Mouse (Mus musculus) kidney, embryonic 16.5 days (tissue): ENCODE results near the gene Mok. TPM values are rescaled to one million over a fixed set of nuclear protein-coding genes. Genes with fewer than 3 reads are reported as not detected.
"Not testable (repeated sequence)": the region's sequence is repeated elsewhere in the genome, so short reads cannot be mapped to it uniquely, and the experiment has no call there.

Experiments
- ATAC-seq: fragments of 200-750 bp; cut with Nextera tagmentation; 2 replicates; pipeline ENCODE4 v1.8.0; 2017; ENCODE audit warnings: moderate TSS enrichment; ENCODE audit not compliant: low FRiP score, low TSS enrichment
- H3K27ac ChIP-seq: fragments of 300-500 bp; sonication (generic); 2 replicates; pipeline ENCODE4 v1.5.1; 2014; ENCODE audit warnings: low read length
- H3K27me3 ChIP-seq: fragments of 300-500 bp; sonication (generic); 2 replicates; pipeline ENCODE4 v1.6.1; 2014; ENCODE audit warnings: low read length, control low read depth, mixed read lengths; ENCODE audit not compliant: insufficient read depth
- H3K36me3 ChIP-seq: fragments of 300-500 bp; sonication (generic); 2 replicates; pipeline ENCODE4 v1.6.1; 2014; ENCODE audit warnings: low read length, control low read depth, mixed read lengths; ENCODE audit not compliant: insufficient read depth
- H3K4me1 ChIP-seq: fragments of 300-500 bp; sonication (generic); 2 replicates; pipeline ENCODE4 v1.6.1; 2014; ENCODE audit warnings: low read length, control low read depth, mixed read lengths; ENCODE audit not compliant: insufficient read depth
- H3K4me2 ChIP-seq: fragments of 300-500 bp; sonication (generic); replicated peaks from 2 replicates; pipeline ENCODE4 v1.6.1; 2014; ENCODE audit warnings: low read depth, low read length
- H3K4me3 ChIP-seq: fragments of 300-500 bp; sonication (generic); 2 replicates; pipeline ENCODE4 v1.5.1; 2014; ENCODE audit warnings: mild to moderate bottlenecking, low read length
- H3K9ac ChIP-seq: fragments of 300-500 bp; sonication (generic); replicated peaks from 2 replicates; pipeline ENCODE4 v1.6.1; 2014; ENCODE audit warnings: low read length
- H3K9me3 ChIP-seq: fragments of 300-500 bp; sonication (generic); 2 replicates; pipeline ENCODE4 v1.6.1; 2016; ENCODE audit warnings: low read length, control low read depth
- WGBS: fragments of 180-500 bp; shearing (Covaris S2); extraction: QIAGEN DNeasy Blood & Tissue Kit; methylation state at CpG from one replicate; pipeline ENCODE4 v1.1.7; 2014; 5-methylcytosine and 5-hydroxymethylcytosine counted together
- polyA plus RNA-seq: library from polyadenylated mRNA; unstranded; fragments of >200 nt; fragmentation: Nextera tagmentation; extraction: Ambion mirVana; gene quantifications from 2 replicates; pipeline ENCODE4 v1.2.1, GENCODE M21; 2015

Gene Mok
- polyA plus RNA-seq, 1 experiment from 2014 or later, result 7.2 TPM

- no peaks in the 10 kb centered on the region for H3K27me3 ChIP-seq
- no peaks in the 10 kb centered on the region for H3K4me1 ChIP-seq
- H3K27ac ChIP-seq, result no peak overlapping the region
- H3K9ac ChIP-seq, result no peak overlapping the region
- no peak for ATAC-seq
- H3K36me3 ChIP-seq, result peaks cover 39% of the 10 kb centered on the region
- H3K4me3 ChIP-seq, result no peak overlapping the region
- no peak overlapping the region for H3K4me2 ChIP-seq
- WGBS, result 83% methylated on average over 10 of the region's 10 CpGs
- H3K9me3 ChIP-seq, result no peaks in the 10 kb centered on the region
These were observed 25.2 kb upstream of the Mok start for GRCm38 (mm10) chr12:110865989-110866388.

GRCm38 (mm10) chr12:110865571-110865970, 24.8 kb upstream of the Mok start:
- Histone ChIP-seq H3K4me1 (no peaks in the 10 kb centered on the region), H3K9ac (no peak overlapping the region), H3K27ac (no peak overlapping the region), H3K4me2 (no peak overlapping the region), H3K4me3 (no peak overlapping the region), H3K9me3 (no peaks in the 10 kb centered on the region), H3K27me3 (no peaks in the 10 kb centered on the region), H3K36me3 (peaks cover 37% of the 10 kb centered on the region)
- no peak for ATAC-seq
- 90% methylated on average over 5 of the region's 6 CpGs for WGBS

DNA sequence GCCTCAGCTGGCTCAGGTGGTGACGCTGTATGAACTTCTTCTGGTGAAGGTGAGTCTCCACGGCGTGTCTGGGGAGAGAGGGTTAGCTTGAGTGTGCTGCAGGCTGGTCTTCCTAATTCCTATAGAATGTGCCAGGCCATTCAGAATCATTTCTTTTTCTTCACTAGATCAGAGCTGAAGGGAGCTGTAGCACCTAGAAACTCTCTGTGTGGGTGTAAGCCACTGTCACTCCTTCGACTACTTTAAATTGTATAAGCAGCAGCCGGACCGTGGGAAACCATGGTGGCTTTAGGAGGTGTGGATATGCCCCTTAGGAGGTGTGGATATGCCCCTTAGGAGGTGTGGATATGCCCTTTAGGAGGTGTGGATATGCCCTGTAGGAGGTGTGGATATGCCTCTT, 23.3 kb upstream of the Mok start:
- Histone ChIP-seq H3K9me3 (no peaks in the 10 kb centered on the region), H3K36me3 (peaks cover 41% of the 10 kb centered on the region), H3K27me3 (no peaks in the 10 kb centered on the region), H3K4me1 (no peaks in the 10 kb centered on the region), H3K4me3 (no peak overlapping the region), H3K4me2 (no peak overlapping the region), H3K27ac (no peak overlapping the region), H3K9ac (no peak overlapping the region)
- ATAC-seq, result no peak
- 91% methylated on average over 6 of the region's 6 CpGs for WGBS

DNA sequence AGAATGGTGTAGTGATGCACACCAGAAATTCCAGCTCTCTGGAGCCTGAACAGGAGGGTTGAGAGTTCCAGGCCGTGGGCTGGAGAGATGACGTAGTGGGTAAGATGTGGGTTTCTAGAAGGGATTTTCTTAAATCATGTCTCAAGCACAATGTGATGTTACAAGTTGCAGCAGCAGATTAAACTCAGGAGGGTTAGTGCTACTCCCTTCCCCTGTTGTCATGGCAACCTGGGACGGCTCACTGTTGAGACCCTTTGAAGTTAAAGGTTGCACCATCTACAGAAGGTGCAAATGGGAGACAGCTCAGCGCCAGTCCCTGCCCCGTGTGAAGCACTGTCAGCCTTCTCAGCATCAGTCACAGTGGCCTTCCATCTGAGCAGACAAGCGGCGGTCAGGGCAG, 20.5 kb upstream of the Mok start:
- 43% methylated on average over 7 of the region's 7 CpGs for WGBS
- no peak overlapping the region for H3K27ac ChIP-seq
- no peak for ATAC-seq
- H3K27me3 ChIP-seq, result no peaks in the 10 kb centered on the region
- H3K9me3 ChIP-seq, result no peaks in the 10 kb centered on the region
- H3K36me3 ChIP-seq, result peaks cover 32% of the 10 kb centered on the region
- H3K4me2 ChIP-seq, result no peak overlapping the region
- 0 out of 2 replicates have a peak, but pooled peaks cover 5% of the 10 kb centered on the region for H3K4me1 ChIP-seq
- no peak overlapping the region for H3K4me3 ChIP-seq
- H3K9ac ChIP-seq, result no peak overlapping the region

DNA sequence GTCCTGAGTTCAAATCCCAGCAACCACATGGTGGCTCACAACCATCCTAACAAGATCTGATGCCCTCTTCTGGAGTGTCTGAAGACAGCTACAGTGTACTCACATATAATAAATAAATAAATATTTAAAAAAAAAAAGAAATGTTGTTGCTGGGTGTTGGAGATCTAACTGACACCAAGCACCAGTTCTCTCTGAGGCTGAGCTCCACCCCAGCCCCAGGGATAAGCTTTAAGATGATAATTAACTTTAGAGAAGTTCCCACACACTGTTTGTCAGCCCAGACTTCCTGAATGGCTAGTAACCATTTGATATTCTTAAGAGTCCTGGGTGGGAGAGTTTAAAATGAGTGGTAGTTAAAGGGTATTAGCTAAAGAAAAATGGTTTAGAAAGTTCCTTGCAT, 19.6 kb upstream of the Mok start:
- Histone ChIP-seq H3K27me3 (no peaks in the 10 kb centered on the region), H3K36me3 (peaks cover 41% of the 10 kb centered on the region), H3K9me3 (no peaks in the 10 kb centered on the region), H3K27ac (no peak overlapping the region), H3K4me1 (0 out of 2 replicates have a peak, but pooled peaks cover 5% of the 10 kb centered on the region), H3K4me2 (no peak overlapping the region), H3K9ac (no peak overlapping the region), H3K4me3 (no peak overlapping the region)
- ATAC-seq, result no peak

- not testable (repeated sequence) for H3K4me1 ChIP-seq, ATAC-seq, H3K27me3 ChIP-seq, H3K4me3 ChIP-seq, H3K27ac ChIP-seq, H3K9me3 ChIP-seq, H3K9ac ChIP-seq, H3K4me2 ChIP-seq
- peaks cover 34% of the 10 kb centered on the region for H3K36me3 ChIP-seq
- WGBS, result 94% methylated on average over 15 of the region's 15 CpGs
These were observed 17.9 kb upstream of the Mok start for GRCm38 (mm10) chr12:110858681-110859080.

DNA sequence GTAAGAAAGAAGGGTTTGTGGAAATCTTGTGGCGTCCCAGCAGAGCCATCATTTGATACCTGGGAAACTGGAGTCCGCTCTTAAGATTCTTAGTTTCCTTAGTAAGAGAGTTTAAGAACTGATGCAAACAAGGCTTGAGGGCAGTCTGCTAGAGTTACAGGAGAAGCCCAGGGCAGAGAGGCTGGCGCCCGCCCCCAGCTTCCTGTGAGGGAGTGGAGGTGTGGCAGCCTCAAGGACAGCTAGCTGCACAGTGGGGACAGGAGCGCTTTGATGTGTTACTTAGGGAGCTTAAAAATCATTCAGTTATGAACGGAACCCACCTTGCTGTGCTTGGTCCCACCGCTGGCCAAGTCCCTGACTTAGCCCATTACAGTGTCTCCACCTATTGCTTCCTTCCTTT, 16.5 kb upstream of the Mok start:
- H3K27ac ChIP-seq, result no peak overlapping the region
- H3K9me3 ChIP-seq, result no peaks in the 10 kb centered on the region
- H3K4me3 ChIP-seq, result no peak overlapping the region
- H3K4me1 ChIP-seq, result 0 out of 2 replicates have a peak, but pooled peaks cover 5% of the 10 kb centered on the region
- WGBS, result 52% methylated on average over 7 of the region's 7 CpGs
- no peak overlapping the region for H3K9ac ChIP-seq
- H3K27me3 ChIP-seq, result no peaks in the 10 kb centered on the region
- no peak for ATAC-seq
- no peak overlapping the region for H3K4me2 ChIP-seq
- H3K36me3 ChIP-seq, result peaks cover 28% of the 10 kb centered on the region

- no peak for ATAC-seq
- Histone ChIP-seq H3K27ac (no peak overlapping the region), H3K9me3 (no peaks in the 10 kb centered on the region), H3K36me3 (peaks cover 19% of the 10 kb centered on the region), H3K9ac (no peak overlapping the region; the same call in 1 of the 2 replicates), H3K27me3 (no peaks in the 10 kb centered on the region), H3K4me2 (no peak overlapping the region), H3K4me1 (peaks cover 17% of the 10 kb centered on the region), H3K4me3 (no peak overlapping the region)
- WGBS, result 86% methylated on average over 32 of the region's 32 CpGs
These were observed 14.3 kb upstream of the Mok start for GRCm38 (mm10) chr12:110854786-110855737.

DNA sequence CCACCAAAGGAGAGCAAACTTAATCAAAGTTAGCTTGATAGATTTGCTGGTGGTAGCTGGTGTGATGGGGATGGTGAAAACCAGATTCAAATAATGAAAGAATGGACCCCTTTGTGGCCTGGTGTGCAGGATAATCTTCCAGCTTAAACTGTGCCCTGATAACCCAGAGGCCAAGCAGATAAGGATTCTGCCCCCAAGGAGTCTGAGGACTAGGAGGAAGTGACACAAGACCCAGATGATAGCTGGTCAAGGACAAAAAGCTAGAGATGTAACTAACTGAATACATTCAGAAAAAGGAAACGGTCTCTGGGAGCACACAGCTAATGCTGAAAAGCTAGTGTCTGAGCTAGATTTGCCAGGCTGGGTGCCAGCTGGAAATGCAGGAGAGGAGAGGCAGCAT, 11.2 kb upstream of the Mok start:
- Histone ChIP-seq H3K27me3 (no peaks in the 10 kb centered on the region), H3K27ac (no peak overlapping the region), H3K4me3 (no peak overlapping the region), H3K9ac (no peak overlapping the region), H3K4me1 (peaks cover 12% of the 10 kb centered on the region), H3K9me3 (no peaks in the 10 kb centered on the region), H3K4me2 (no peak overlapping the region), H3K36me3 (peaks cover 13% of the 10 kb centered on the region)
- WGBS, result 92% methylated on average over 1 of the region's 1 CpGs
- ATAC-seq, result no peak

- H3K4me2 ChIP-seq, result peak overlapping the region; percentile 78
- peak overlapping the region; percentile 79 for H3K4me3 ChIP-seq
- 79% methylated on average over 12 of the region's 12 CpGs for WGBS
- no peak for ATAC-seq
- H3K4me1 ChIP-seq, result peaks cover 13% of the 10 kb centered on the region
- peak overlapping the region; percentile 89; the same call in 1 of the 2 replicates for H3K9ac ChIP-seq
- peaks cover 13% of the 10 kb centered on the region for H3K36me3 ChIP-seq
- H3K27ac ChIP-seq, result no peak overlapping the region
- H3K27me3 ChIP-seq, result no peaks in the 10 kb centered on the region
- H3K9me3 ChIP-seq, result no peaks in the 10 kb centered on the region
These were observed 10.7 kb upstream of the Mok start for GRCm38 (mm10) chr12:110851414-110851813.
